Mouse (Mus musculus): Measurements from ENCODE around the gene Stxbp5l. TPM values are rescaled to one million over a fixed set of nuclear protein-coding genes. Genes with fewer than 3 reads are reported as not detected.
"Not testable (repeated sequence)": the region's sequence is repeated elsewhere in the genome, so short reads cannot be mapped to it uniquely, and the experiment has no call there.

Stxbp5l gene
- total RNA-seq, 2 experiments from 2014 or later = 0.06 to 0.08 TPM

DNA sequence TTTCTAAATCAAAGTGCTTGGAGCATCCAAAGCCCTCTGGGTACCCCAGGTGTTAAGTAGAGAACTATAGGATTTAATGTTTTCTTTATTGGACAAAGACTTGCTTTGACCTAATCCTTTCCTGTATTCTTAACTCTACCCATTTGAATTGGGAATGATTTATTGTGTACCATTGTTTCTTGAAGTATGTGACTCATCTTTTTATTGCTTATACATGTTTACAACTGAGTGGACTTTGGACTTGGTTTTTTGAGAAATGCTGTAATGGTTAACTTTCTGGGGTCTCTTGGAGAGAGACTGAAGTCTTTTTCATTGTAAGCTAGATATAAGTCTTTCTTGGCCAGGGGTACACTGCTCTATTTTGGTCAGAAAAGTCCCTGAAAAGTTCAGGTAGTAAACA, 190.6 kb downstream of the Stxbp5l start:
- intact Hi-C loops (cut with DNase I) = no loop called here
- H3K4me3 ChIP-seq = no peak overlapping the region
- no peak for DNase-seq
- no peak for TF ChIP-seq CTCF (IDR thresholded peaks at IDR 0.05)
- H3K27ac ChIP-seq = no peak overlapping the region

DNA sequence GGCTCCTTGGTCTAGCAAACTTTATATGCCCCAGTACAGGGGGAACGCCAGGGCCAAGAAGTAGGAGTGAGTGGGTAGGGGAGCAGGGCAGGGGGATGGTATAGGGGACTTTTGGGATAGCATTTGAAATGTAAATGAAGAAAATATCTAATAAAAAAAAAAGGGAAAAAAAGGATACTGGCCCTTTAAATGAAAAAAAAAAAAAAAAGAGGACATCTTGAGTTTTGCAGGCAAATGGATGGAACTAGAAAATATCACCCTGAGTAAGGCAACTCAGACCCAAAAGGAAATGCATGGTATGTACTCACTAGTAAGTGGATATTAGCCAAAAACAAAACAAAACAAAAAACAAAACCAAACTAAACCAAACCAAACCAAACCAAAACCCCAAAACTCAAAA, 259.6 kb downstream of the Stxbp5l start:
- DNase-seq; H3K27ac ChIP-seq; H3K4me3 ChIP-seq; intact Hi-C loops (cut with DNase I): not testable (repeated sequence)

DNA sequence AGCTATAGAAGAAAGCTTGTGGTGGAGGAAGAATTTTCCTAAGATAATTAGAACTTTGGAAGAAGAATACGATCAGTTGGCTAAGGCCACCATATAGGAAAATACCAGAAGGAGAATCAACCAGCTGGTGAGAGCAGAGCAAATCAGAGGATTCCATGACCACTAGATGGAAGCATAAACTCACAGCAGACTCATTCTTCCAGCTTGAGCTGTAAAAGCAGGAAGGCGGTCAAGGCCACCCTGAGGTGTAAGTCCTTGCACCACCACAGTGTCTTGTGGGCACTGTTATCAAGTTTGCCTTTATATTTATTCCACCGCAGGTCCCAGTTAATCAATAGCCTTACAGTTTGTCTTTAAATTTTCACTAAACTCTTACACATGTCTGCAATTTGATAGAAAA, 275.5 kb downstream of the Stxbp5l start:
- peak; percentile 62 for TF ChIP-seq CTCF (IDR thresholded peaks at IDR 0.05)
- no peak overlapping the region for H3K4me3 ChIP-seq
- DNase-seq = no peak
- intact Hi-C loops (cut with DNase I) = loop anchor here (5.0 kb wide), 1 partner anchor 573 kb away; no protein-coding TSS in a partner anchor
- H3K27ac ChIP-seq = no peak overlapping the region

DNA sequence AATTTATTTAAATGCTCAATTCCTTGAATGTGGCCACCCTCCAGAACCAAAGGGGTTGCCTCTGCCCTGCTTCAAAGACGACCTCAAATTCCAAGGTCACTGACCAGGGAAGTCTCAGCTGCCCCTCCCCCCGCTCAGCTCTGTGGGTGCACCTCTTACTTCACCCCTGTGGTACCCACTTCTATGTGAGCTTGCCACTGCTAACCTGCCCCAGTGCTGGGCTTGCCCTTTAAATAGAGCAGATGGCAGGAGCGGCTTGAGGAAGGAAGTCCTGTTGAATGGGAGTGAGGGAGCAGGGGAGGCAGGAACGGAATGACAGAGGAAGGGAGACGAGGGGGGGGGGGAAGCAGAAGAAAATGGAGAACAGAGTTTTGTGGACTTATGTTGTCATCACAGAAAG, 276.0 kb downstream of the Stxbp5l start:
- no peak for TF ChIP-seq CTCF (IDR thresholded peaks at IDR 0.05)
- Histone ChIP-seq H3K27ac (no peak overlapping the region), H3K4me3 (no peak overlapping the region)
- intact Hi-C loops (cut with DNase I) = loop anchor here (5.0 kb wide), 1 partner anchor 574 kb away; no protein-coding TSS in a partner anchor
- DNase-seq = peak; percentile 17

DNA sequence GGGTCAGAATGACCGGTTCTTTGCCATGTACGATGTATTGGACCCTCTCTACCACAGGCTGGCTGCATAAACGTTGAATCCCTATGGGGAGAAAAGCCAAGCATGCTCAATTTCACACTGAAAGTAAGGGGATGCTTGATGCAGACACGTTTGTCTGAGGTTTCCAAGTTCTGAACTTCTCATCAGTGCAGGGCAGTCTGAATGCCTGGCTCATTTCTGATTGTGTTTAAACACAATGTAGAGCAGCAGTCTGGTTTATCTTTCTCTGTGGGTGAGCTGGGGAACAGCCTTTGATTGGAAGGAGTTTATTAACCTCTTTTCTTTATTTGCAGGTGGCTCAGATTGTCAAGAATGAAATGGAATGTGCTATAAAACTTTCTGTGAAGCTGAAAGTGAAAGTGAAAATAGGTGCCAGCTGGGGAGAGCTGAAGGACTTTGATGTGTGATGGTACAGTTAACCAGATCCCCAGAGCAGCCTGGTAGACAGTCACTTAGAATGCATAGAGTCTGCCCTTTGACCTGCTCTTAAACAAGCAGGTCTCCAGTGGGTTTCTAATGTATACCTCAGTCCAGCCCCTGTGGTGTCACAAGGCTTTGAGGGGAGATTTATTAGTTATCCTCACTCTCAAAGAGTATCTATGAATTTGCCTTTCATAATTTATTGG, 290.5 kb downstream of the Stxbp5l start:
- DNase-seq = no peak
- no peak overlapping the region for H3K4me3 ChIP-seq
- no peak for TF ChIP-seq CTCF (IDR thresholded peaks at IDR 0.05)
- intact Hi-C loops (cut with DNase I) = no loop called here
- no peak overlapping the region for H3K27ac ChIP-seq

DNA sequence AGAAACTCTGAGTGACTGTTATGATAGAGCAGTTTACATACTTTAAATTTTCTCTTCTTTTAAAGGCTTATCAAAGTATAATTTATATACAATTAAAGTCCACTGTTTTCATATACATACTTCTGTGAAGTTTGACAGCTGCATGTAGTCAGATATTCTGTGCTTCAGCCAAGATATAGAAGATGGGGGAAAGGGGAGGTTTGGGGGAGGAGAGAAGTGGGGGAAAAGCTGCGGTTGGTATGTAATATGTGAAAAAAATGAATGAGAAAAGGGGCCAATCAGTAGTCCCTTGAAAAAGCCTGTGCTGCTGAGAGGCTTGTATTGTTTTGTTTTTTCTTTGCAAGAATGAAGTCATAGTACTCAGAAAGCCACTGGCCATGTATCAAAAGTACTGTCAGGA, 295.1 kb downstream of the Stxbp5l start:
- no peak overlapping the region for H3K4me3 ChIP-seq
- TF ChIP-seq CTCF (IDR thresholded peaks at IDR 0.05) = no peak
- DNase-seq = no peak
- intact Hi-C loops (cut with DNase I) = no loop called here
- H3K27ac ChIP-seq = no peak overlapping the region

DNA sequence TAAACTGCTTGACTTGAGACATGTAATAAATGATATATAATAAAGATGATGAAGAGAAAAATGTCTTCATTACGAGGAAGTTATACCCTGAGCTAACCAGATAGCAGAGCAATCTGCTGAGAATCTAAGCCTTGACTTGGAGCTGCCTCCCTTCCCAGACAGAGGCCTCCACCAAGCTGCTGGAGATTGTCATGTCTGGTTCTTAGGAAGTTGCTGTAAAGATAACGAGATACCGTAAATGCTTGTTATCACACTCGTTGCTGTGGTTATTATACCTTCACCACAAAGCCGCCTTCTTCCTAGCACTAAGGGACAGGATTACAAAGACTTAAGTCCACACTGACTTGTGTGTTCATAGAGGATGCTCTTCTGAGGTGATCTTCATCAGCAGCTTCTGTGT, 312.4 kb downstream of the Stxbp5l start:
- intact Hi-C loops (cut with DNase I) = no loop called here
- DNase-seq = no peak
- Histone ChIP-seq H3K4me3 (no peak overlapping the region), H3K27ac (no peak overlapping the region)
- TF ChIP-seq CTCF (IDR thresholded peaks at IDR 0.05) = no peak

Other genes with a start within 250 kb of the Stxbp5l start
- 10 to 100 TPM in 1 of 2 experiments, 1 to 10 TPM in 1; 9.0 to 10.2 TPM for gene Gtf2e1, start 154.8 kb upstream of the Stxbp5l start, total RNA-seq (2021)
- 1 to 10 TPM; 5.4 to 8.5 TPM for gene Rabl3, start 154.9 kb upstream of the Stxbp5l start, total RNA-seq (2021)
- gene Hgd, start 195.2 kb upstream of the Stxbp5l start, total RNA-seq (2021) = not detected